Mouse (Mus musculus) B cell, adult 62 days (primary cell): ENCODE data around the gene Tmem208. TPM values are rescaled to one million over a fixed set of nuclear protein-coding genes. Genes with fewer than 3 reads are reported as not detected.

ENCODE experiments used
- total RNA-seq: library from RNA; stranded (reverse); gene quantifications from 4 replicates; pipeline ENCODE4 v1.2.4, GENCODE M21; 2023

Tmem208 gene
- 24.2 to 30.2 TPM (median 26.9 TPM) in 4 replicates for total RNA-seq

DNA sequence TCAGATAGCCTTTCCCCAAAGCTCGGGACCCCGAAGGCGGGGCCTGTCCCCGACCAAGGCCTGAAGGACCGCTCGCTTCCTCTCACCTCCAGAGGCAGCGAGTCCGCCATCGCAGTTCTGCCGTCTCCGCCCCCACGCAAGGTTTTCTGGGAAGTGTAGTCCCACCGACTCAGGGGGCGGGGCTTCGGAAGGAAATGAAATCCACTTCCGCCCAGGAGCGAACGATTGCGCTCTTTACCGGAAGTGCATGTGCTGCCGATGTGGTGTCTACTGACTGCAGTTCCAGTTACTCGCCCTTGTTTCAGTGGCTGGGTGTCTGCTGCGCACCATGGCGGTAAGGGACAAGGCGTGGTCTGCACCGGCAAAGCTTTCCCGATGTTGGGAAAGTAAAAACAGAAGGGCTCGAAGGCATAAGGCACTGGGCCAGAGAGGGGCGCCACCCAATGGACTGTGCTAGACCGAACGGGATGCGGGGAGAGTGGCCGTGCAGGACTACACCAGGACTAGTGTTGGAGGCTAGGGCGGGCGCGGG, at the start of gene Tmem208, which contains the start of gene Lrrc29:
TSS of gene Tmem208 (plus strand) at position 214 of the 532 bp plus-strand sequence.
TSS of gene Lrrc29 (minus strand) at position 138 of the 532 bp plus-strand sequence.

GRCm38 (mm10) chr8:105289805-105290460, 36.2 kb upstream of the Tmem208 start, which contains the start of gene 4931428F04Rik:
Gene 4931428F04Rik, minus strand, starts transcription at chr8:105289864.

GRCm38 (mm10) chr8:105295895-105296573, 30.1 kb upstream of the Tmem208 start, which contains the start of gene Exoc3l:
Gene Exoc3l, minus strand, starts transcription at chr8:105296101.

GRCm38 (mm10) chr8:105297511-105298192, 28.5 kb upstream of the Tmem208 start, which contains the start of gene E2f4:
Gene E2f4, plus strand, starts transcription at chr8:105297663.

GRCm38 (mm10) chr8:105305211-105306145, 20.7 kb upstream of the Tmem208 start, which contains the start of gene Elmo3:
Gene Elmo3, plus strand, starts transcription at chr8:105305601.

GRCm38 (mm10) chr8:105347428-105348221, 21.5 kb downstream of the Tmem208 start, which contains the start of gene Fhod1:
Gene Fhod1, minus strand, starts transcription at chr8:105347953.

GRCm38 (mm10) chr8:105348450-105349095, 22.4 kb downstream of the Tmem208 start, which contains the start of gene Slc9a5:
Gene Slc9a5, plus strand, starts transcription at chr8:105348843.

DNA sequence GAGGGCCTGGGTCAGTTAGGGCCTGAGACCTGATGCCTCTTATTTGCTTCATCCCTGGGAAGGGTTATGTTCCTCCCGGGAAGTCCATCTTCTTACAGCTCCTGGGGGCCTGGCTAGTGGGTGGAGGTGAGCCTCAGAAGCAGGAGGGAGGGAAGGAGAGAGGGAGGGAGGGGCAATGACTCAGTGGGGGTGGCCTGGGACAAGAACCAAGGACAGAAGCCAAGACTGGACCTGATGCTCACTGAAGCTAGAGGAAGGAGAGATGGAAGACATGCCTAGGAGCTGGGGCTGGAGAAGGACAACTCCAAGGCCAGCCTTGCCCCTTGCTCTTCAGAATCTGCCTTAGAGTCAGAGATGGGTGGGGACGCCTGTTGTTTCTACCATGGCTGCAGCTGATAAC, 46.9 kb downstream of the Tmem208 start, which contains the start of gene Plekhg4:
TSS of gene Plekhg4 (plus strand) at position 243 of the 400 bp plus-strand sequence.

Other genes starting within 250 kb of the Tmem208 start
- gene Ces3b, start 242.6 kb upstream of the Tmem208 start, total RNA-seq, result not detected in 4 replicates
- not detected in 4 replicates for gene Ces4a, start 194.6 kb upstream of the Tmem208 start, total RNA-seq
- 87.1 to 101 TPM (median 95.3 TPM) in 4 replicates for gene Cbfb, start 155.7 kb upstream of the Tmem208 start, total RNA-seq
- gene D230025D16Rik, start 101.2 kb upstream of the Tmem208 start, total RNA-seq, result 21.4 to 26.3 TPM (median 23.4 TPM) in 4 replicates
- 0.32 to 1.0 TPM (median 0.69 TPM) in 4 replicates for gene B3gnt9, start 71.2 kb upstream of the Tmem208 start, total RNA-seq
- gene Tradd, start 61.7 kb upstream of the Tmem208 start, total RNA-seq, result 18.1 to 24.4 TPM (median 22.1 TPM) in 4 replicates
- gene Fbxl8, start 61.7 kb upstream of the Tmem208 start, total RNA-seq, result 6.0 to 8.5 TPM (median 7.7 TPM) in 4 replicates
- gene Hsf4, start 56.6 kb upstream of the Tmem208 start, total RNA-seq, result 0.33 to 1.2 TPM (median 0.77 TPM) in 4 replicates
- gene Nol3, start 50.2 kb upstream of the Tmem208 start, total RNA-seq, result not detected in 4 replicates
- gene 4931428F04Rik, start 36.5 kb upstream of the Tmem208 start, total RNA-seq, result 5.1 to 7.3 TPM (median 6.5 TPM) in 4 replicates
- gene Exoc3l, start 30.3 kb upstream of the Tmem208 start, total RNA-seq, result 0.79 to 2.5 TPM (median 1.5 TPM) in 4 replicates
- 87.8 to 93.0 TPM (median 91.1 TPM) in 4 replicates for gene E2f4, start 28.7 kb upstream of the Tmem208 start, total RNA-seq
- gene Elmo3, start 20.8 kb upstream of the Tmem208 start, total RNA-seq, result 3.2 to 5.9 TPM (median 4.1 TPM) in 4 replicates
- 6.0 to 7.9 TPM (median 7.3 TPM) in 4 replicates for gene Lrrc29, start 76 bp upstream of the Tmem208 start, total RNA-seq
- 31.0 to 37.3 TPM (median 34.9 TPM) in 4 replicates for gene Fhod1, start 21.6 kb downstream of the Tmem208 start, total RNA-seq
- 1.5 to 2.0 TPM (median 1.8 TPM) in 4 replicates for gene Slc9a5, start 22.5 kb downstream of the Tmem208 start, total RNA-seq
- gene Plekhg4, start 46.9 kb downstream of the Tmem208 start, total RNA-seq, result not detected in 4 replicates
- gene Kctd19, start 87.1 kb downstream of the Tmem208 start, total RNA-seq, result not detected in 4 replicates
- gene Lrrc36, start 87.2 kb downstream of the Tmem208 start, total RNA-seq, result not detected in 4 replicates
- gene Tppp3, start 145.2 kb downstream of the Tmem208 start, total RNA-seq, result 0.48 to 1.0 TPM (median 0.79 TPM) in 3 of 4 replicates, not detected in the other
- gene Zdhhc1, start 170.5 kb downstream of the Tmem208 start, total RNA-seq, result 2.7 to 5.8 TPM (median 3.9 TPM) in 4 replicates
- 0.32 TPM in 1 of 4 replicates, not detected in the others for gene Hsd11b2, start 192.4 kb downstream of the Tmem208 start, total RNA-seq
- gene Atp6v0d1, start 239.7 kb downstream of the Tmem208 start, total RNA-seq, result 111 to 118 TPM (median 113 TPM) in 4 replicates